Mouse (Mus musculus) midbrain, embryonic 14.5 days (tissue): ENCODE measurements around the gene Gm28042. TPM values are rescaled to one million over a fixed set of nuclear protein-coding genes. Genes with fewer than 3 reads are reported as not detected.

Source experiments
- ATAC-seq: fragments of 200-750 bp; cut with Nextera tagmentation; 2 replicates; pipeline ENCODE4 v1.8.0; 2017; ENCODE audit warnings: moderate number of reproducible peaks, moderate library complexity; ENCODE audit not compliant: low FRiP score, low TSS enrichment
- DNase-seq: peaks from one replicate; pipeline ENCODE4 v3.0.0-alpha.2; 2015
- H3K27ac ChIP-seq: fragments of 300-500 bp; sonication (generic); replicated peaks from 2 replicates; pipeline ENCODE4 v1.5.1; 2014; ENCODE audit warnings: mild to moderate bottlenecking, low read depth, low read length, moderate library complexity
- H3K27me3 ChIP-seq: fragments of 300-500 bp; sonication (generic); 2 replicates; pipeline ENCODE4 v1.6.1; 2014; ENCODE audit warnings: low read length, control low read depth, mixed read lengths; ENCODE audit not compliant: control insufficient read depth, insufficient read depth
- H3K36me3 ChIP-seq: fragments of 300-500 bp; sonication (generic); 2 replicates; pipeline ENCODE4 v1.6.1; 2014; ENCODE audit warnings: low read length, control low read depth; ENCODE audit not compliant: control insufficient read depth, insufficient read depth
- H3K4me1 ChIP-seq: fragments of 300-500 bp; sonication (generic); 2 replicates; pipeline ENCODE4 v1.6.1; 2014; ENCODE audit warnings: mild to moderate bottlenecking, antibody characterized with exemption, low read length, control low read depth; ENCODE audit not compliant: control insufficient read depth, insufficient read depth
- H3K4me2 ChIP-seq: fragments of 300-500 bp; sonication (generic); 2 replicates; pipeline ENCODE4 v1.6.1; 2014; ENCODE audit warnings: mild to moderate bottlenecking, low read length, moderate library complexity
- H3K4me3 ChIP-seq: fragments of 300-500 bp; sonication (generic); replicated peaks from 2 replicates; pipeline ENCODE4 v1.5.1; 2014; ENCODE audit warnings: low read depth, low read length
- H3K9ac ChIP-seq: fragments of 300-500 bp; sonication (generic); replicated peaks from 2 replicates; pipeline ENCODE4 v1.6.1; 2014; ENCODE audit warnings: mild to moderate bottlenecking, low read length, moderate library complexity
- H3K9me3 ChIP-seq: fragments of 300-500 bp; sonication (generic); 2 replicates; pipeline ENCODE4 v1.6.1; 2016; ENCODE audit warnings: low read length, control low read depth, mixed read lengths; ENCODE audit not compliant: control insufficient read depth
- WGBS: fragments of 180-500 bp; shearing (Covaris S2); extraction: QIAGEN DNeasy Blood & Tissue Kit; methylation state at CpG from one replicate; pipeline ENCODE4 v1.1.7; 2014; 5-methylcytosine and 5-hydroxymethylcytosine counted together
- polyA plus RNA-seq: library from polyadenylated mRNA; unstranded; fragments of >200 nt; fragmentation: Nextera tagmentation; extraction: Ambion mirVana; gene quantifications from 2 replicates; pipeline ENCODE4 v1.2.1, GENCODE M21; 2014

Gene Gm28042
- polyA plus RNA-seq, 1 experiment from 2014 or later = 5.2 TPM

DNA sequence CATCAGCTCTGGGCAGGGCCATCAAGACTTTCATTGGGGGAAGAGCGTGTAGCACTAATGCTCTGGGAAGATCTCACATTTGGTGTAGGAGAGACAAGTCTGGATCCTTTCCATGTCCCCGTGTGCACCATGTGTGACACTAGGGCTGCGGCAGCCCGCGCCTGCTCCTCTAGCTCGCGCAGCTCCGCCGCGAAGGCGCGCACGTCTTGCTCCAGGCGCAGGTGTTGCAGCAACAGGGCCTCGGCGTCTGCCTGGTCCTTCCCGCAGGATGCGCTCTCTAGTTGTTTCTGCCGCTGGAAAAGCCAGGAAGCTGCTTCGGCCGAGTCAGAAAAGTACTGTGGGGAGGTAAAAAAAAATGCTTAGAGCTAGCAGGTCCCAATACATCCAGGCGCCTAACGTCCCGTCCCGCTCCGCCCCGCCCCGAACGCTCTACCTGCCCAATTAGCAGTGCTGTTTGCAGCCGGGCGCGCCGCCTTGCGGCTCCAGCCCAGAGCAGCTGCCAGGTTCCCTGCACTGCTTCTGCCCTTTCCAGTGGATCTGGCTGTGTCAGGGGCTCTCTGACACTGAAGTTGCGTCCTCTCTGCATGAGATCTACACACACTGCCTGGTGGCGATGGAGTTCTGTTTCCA lies 48.9 kb downstream of the Gm28042 start:
- H3K27ac ChIP-seq = no peak overlapping the region
- ATAC-seq = peak; percentile 24; the same call in 1 of the 2 replicates
- no peaks in the 10 kb centered on the region for H3K9me3 ChIP-seq
- H3K4me1 ChIP-seq = no peaks in the 10 kb centered on the region
- H3K4me3 ChIP-seq = peak overlapping the region; percentile 36
- H3K36me3 ChIP-seq = no peaks in the 10 kb centered on the region
- DNase-seq = peak; percentile 75
- peak overlapping the region; percentile 63 for H3K4me2 ChIP-seq
- H3K27me3 ChIP-seq = peaks cover 17% of the 10 kb centered on the region
- H3K9ac ChIP-seq = peak overlapping the region; percentile 9; the same call in 1 of the 2 replicates
- WGBS = under 1% methylated on average over 36 of the region's 36 CpGs

DNA sequence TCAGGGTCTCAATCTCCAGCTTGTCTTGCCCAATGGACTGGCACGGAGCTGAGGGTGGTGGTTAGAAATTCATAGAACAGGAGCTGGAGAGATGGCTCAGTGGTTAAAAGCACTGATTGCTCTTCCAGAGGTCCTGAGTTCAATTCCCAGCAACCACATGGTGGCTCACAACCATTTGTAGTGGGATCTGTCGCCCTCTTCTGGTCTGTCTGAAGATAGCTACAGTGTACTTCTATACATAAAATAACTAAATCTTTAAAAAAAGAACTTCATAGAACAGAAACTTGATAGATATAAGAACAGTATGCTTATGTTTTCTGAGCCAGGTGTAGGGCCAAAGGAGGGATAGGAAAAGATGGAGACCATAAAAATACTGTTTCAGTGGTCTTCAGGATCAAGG lies 55.1 kb downstream of the Gm28042 start:
- Histone ChIP-seq H3K9ac (no peak overlapping the region), H3K27ac (no peak overlapping the region), H3K4me1 (no peaks in the 10 kb centered on the region), H3K27me3 (0 out of 2 replicates have a peak, but pooled peaks cover under 1% of the 10 kb centered on the region), H3K4me3 (no peak overlapping the region), H3K36me3 (no peaks in the 10 kb centered on the region), H3K4me2 (no peak overlapping the region), H3K9me3 (no peaks in the 10 kb centered on the region)
- ATAC-seq (no peak), DNase-seq (no peak)
- 74% methylated on average over 2 of the region's 2 CpGs for WGBS

DNA sequence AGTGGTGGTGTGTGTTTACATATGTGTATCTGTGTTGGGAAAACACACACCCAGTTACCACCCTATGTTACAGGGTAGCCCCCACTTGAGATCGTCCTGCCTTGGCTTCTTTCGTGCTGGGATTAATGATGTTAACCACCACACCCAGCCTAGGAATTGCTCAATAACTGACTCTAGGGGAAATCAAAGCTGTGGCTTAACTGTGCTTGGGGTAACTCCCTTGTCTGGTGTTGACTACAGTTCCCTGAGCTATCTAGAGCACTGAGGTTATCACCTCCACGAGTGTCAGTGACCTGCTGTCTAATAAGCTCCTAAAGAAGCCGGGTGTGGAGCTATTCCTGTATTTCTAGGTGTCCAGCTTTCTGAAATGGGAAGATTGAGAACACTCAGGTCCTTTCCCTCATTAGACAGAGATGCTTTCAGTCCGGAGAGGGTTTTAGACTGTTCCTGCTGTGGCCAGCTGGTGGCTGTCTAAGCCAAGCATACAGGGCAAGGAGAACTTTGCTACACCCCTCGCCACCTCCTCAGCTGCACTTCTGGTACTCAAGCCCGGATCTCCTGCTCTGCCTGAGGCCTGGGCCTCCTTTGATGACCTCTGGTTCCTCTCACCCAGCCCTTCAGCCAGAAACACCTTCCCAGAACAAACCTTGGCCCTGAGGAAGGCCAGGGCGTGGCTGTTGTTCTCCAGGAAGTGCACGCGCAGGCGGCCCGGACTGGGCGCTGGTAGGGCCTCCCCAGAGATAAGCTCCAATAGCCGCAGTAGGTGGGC lies 57.5 kb downstream of the Gm28042 start:
- Histone ChIP-seq H3K4me1 (no peaks in the 10 kb centered on the region), H3K4me2 (no peak overlapping the region), H3K27me3 (no peaks in the 10 kb centered on the region), H3K36me3 (no peaks in the 10 kb centered on the region), H3K27ac (no peak overlapping the region), H3K9ac (no peak overlapping the region), H3K4me3 (no peak overlapping the region), H3K9me3 (no peaks in the 10 kb centered on the region)
- 80% methylated on average over 14 of the region's 14 CpGs for WGBS
- ATAC-seq = no peak
- peak; percentile 24 for DNase-seq

DNA sequence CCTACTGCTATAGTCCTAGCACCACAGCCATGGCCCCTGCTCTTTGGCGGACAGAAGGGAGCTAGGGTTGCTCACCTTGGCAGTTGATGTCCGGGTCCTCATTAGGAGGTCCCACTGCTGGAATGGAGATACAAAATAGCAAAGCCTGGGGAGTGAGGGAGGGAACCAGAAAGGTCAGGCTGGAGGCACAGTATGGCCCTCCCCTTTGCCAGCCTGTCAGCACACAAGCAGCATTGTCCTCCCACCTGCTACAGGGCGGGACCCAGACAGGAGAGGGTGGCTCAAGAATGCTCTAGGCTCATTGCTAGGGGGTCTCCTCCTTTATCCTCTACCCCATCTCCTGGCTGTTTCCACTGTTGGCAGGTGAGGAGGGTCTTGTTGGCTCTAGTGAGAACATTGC lies 58.7 kb downstream of the Gm28042 start:
- no peak overlapping the region for H3K4me3 ChIP-seq
- H3K36me3 ChIP-seq = no peaks in the 10 kb centered on the region
- ATAC-seq = no peak
- H3K4me1 ChIP-seq = no peaks in the 10 kb centered on the region
- H3K9ac ChIP-seq = no peak overlapping the region
- no peak overlapping the region for H3K27ac ChIP-seq
- H3K4me2 ChIP-seq = no peak overlapping the region
- DNase-seq = no peak
- no peaks in the 10 kb centered on the region for H3K27me3 ChIP-seq
- no peaks in the 10 kb centered on the region for H3K9me3 ChIP-seq
- 94% methylated on average over 3 of the region's 3 CpGs for WGBS

DNA sequence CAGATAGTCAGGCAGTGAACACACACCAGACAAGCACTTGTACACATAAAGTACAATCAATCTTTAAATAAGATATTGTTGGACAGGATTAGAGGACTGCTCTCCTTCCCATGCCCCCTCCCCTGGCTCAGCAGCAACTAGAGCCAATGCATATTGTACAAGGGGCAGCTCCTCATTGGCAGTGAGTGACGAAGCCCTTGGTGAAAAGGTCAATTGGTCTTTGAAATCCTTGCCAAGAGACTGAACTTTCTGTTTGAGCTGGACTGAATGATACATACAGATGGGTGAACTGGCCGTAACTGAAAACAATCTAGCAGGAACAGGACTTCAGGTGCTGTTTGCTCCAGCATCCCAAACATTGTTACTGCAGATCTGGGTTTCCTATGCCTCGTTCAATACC lies 60.1 kb downstream of the Gm28042 start:
- Histone ChIP-seq H3K27ac (no peak overlapping the region), H3K4me1 (no peaks in the 10 kb centered on the region), H3K9me3 (no peaks in the 10 kb centered on the region), H3K4me3 (no peak overlapping the region), H3K4me2 (no peak overlapping the region), H3K27me3 (no peaks in the 10 kb centered on the region), H3K9ac (no peak overlapping the region), H3K36me3 (no peaks in the 10 kb centered on the region)
- DNase-seq (no peak), ATAC-seq (no peak)
- 92% methylated on average over 3 of the region's 3 CpGs for WGBS

DNA sequence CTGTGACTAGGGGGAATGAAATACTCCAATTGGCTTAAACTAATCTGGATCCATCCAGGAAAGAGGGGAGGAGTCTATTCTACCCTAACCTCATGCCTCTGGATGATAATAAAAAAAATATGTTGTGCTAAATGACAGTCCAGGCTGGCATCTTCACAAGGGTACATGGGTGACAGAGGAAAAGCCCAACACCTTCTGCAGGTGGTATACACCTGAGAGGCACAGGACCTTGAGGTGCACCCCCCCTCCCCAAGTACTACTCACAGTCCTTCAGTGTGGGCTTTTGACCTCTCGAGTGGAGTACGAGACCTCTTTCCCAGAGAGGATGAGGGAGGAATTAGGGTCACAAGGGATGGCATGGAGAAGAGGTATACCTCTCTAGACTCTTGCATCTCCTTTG lies 60.6 kb downstream of the Gm28042 start:
- DNase-seq (no peak), ATAC-seq (no peak)
- Histone ChIP-seq H3K9ac (no peak overlapping the region), H3K36me3 (no peaks in the 10 kb centered on the region), H3K4me2 (no peak overlapping the region), H3K4me3 (no peak overlapping the region), H3K4me1 (no peaks in the 10 kb centered on the region), H3K27me3 (no peaks in the 10 kb centered on the region), H3K27ac (no peak overlapping the region), H3K9me3 (no peaks in the 10 kb centered on the region)
- 92% methylated on average over 2 of the region's 2 CpGs for WGBS

DNA sequence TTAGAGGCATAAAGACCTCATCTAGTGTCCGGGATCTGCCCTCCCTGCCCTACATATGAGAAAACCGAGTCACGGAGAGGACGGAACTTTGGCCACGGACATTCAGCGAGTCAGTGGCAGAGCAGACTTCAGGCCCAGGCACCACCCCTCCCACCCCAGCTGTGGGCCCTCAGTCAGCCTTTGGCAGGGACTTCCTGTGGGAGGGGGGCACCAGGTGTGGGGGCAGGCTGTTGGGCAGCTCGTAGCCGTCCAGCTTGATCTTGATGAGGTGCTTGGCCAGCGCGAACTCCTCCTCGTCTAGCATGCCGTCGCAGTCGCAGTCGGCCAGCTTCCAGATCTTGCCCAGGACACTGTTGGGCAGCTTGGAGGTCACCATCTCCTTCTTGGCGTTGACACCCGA lies 63.7 kb downstream of the Gm28042 start:
- no peaks in the 10 kb centered on the region for H3K27me3 ChIP-seq
- no peak overlapping the region for H3K4me3 ChIP-seq
- no peak overlapping the region for H3K9ac ChIP-seq
- no peaks in the 10 kb centered on the region for H3K9me3 ChIP-seq
- no peaks in the 10 kb centered on the region for H3K4me1 ChIP-seq
- no peak overlapping the region for H3K27ac ChIP-seq
- ATAC-seq = no peak
- no peak for DNase-seq
- 95% methylated on average over 17 of the region's 17 CpGs for WGBS
- H3K4me2 ChIP-seq = no peak overlapping the region
- H3K36me3 ChIP-seq = no peaks in the 10 kb centered on the region
